Mouse (Mus musculus) mature B cell (primary cell): ENCODE data around the gene En1.

Source experiments
- in situ Hi-C: fragments of 300-500 bp; cut with MboI; formaldehyde crosslinking; loops from 2 replicates; pipeline ENCODE4 v1.14.3; 2019

The En1 gene

GRCm38 (mm10) chr1:120602031-120602730, at the start of gene En1:
TSS of gene En1 (plus strand) at chr1:120602418.
- in situ Hi-C loops = no loop called here

DNA sequence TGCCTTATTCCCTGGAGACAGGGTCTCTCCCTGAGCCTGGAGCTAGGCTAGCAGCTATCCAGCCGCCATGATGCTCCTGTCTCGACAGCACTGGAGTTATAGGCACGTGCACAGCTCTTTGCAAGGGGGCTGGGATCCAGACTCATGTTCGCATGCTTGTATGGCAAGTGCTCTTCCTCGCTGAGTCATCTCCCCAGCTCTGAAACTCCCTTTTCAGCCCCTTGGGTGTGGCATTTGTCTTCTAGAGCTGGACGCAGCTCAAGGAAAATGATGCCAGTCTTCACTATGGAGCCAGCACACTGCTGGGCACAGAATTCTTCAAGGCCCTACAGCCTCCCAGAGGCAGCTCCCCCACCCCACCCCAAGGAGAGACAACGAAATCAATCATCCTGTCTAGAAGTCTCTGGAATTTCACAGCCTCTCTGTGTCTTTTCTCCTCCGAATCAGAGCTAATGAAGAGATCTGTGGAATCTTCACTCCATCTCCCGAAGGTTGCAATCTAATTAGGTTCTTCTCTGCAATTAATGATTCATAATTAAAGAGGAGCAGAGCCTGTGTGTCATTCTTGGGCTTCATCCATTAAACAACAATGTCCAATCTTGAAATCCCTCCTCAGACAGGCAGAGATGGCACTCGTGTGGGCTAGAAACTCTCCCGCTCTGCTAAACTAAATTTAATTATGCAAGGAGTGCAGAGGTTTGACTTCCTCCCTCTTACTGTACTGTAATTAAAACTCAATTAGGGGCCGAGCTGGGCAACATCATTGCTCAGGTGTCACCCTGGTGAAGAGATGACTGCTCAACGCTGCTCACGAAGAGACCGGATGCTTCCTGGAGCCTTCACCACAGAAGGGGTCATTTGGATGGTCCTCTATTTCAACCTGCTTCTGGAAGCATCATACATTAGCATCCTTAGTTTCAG, 45.0 kb upstream of the En1 start:
- in situ Hi-C loops = no loop called here

- in situ Hi-C loops = no loop called here
Observed at GRCm38 (mm10) chr1:120558341-120559285, 43.6 kb upstream of the En1 start.

DNA sequence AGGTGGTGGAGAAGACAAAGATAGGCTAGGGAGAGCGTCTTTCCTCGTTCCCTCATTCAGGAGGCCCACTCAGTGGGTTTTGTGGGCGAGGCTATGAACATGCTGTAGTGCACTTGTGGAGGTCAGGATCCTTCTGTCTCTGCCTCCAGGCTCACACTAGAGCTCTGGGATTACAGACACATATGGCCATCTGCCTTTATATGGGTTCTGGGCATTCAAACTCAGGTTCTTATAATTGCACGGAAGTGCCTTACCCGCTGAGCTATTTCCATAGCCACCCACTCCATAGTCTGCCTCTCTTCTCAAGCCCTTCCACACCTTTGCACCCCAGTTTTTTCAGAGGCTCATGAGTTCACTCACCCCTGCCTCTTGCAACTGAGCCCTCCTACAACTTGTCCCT, 42.3 kb upstream of the En1 start:
- in situ Hi-C loops = no loop called here

DNA sequence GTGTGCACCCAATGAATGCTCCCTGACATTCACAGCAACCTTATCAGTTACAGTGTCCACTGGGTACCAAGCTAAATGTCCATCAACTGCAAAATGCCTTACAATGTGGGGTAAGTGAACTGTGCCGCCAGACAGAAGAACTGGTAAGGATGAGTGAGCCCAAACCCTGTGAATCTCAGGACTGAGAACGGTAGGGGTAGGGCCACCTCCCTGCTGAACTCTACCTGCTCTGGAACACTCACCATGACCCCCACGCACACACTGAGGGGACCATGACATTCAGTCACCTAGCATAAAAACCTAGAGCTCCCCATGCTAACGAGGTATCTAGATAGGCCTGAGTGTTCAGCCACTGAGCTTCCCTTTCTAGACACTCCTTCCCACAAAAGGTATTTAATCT, 20.9 kb upstream of the En1 start:
- in situ Hi-C loops = loop anchor here (25.0 kb wide), 1 partner anchor 831 kb away; no protein-coding TSS in a partner anchor

GRCm38 (mm10) chr1:120585481-120585880, 16.7 kb upstream of the En1 start:
- in situ Hi-C loops = loop anchor here (25.0 kb wide), 1 partner anchor 827 kb away; no protein-coding TSS in a partner anchor

GRCm38 (mm10) chr1:120586500-120587110, 15.6 kb upstream of the En1 start:
- in situ Hi-C loops = loop anchor here (25.0 kb wide), 1 partner anchor 826 kb away; no protein-coding TSS in a partner anchor

- in situ Hi-C loops = loop anchor here (25.0 kb wide), 1 partner anchor 825 kb away; no protein-coding TSS in a partner anchor
Observed at GRCm38 (mm10) chr1:120587431-120587830, 14.8 kb upstream of the En1 start.

DNA sequence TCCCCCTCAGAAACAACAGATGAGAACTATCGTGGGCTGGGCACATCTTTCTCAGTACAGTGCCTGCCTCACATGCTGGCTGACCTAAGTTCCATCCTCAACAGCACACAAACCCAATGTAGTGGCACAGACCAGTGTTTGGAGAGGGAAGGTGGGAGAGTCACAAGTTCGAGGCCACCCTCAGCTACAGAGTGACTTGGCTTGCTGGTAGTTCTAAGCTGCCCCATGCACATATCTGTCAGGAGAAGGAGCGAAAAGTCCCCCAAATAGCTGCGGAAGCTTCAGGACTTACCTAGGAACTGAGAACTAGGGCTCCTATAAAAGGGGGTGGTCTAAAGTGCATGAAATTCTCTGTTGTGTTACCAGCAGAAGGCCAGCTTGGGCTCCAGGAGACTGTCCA, 14.3 kb upstream of the En1 start:
- in situ Hi-C loops = loop anchor here (25.0 kb wide), 1 partner anchor 824 kb away; no protein-coding TSS in a partner anchor

DNA sequence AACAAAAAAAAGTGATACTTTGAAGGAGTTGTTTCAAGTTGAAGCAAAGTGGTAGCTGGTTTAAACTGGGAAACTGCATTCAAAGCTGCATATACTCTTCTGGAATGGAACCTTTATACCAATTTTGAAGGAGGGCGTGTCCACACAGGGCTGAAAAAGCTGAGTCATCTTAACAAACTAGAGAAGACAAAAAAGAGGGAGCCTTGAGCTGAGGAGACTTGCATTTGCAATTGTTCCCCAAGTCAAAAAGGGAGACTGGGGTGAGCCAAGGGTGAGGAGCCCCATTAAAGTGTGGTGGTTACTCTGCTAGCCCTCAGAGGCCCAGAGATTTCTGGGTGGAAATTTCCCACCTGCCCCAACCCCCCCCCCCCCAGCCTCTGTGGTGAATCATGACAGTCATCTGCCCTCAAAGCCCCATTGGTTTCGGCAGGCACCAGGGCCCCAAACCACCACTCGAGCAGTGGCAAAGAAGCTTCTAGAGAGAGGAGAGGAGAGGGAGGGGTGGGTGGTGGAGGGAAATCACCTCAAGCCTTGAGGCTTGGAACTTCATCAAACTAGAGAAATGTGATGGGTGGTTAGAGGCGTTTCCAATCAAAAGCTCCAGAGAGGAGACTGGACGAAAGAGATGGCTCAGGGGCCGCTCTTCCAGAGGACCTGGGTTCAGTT, 13.7 kb upstream of the En1 start:
- in situ Hi-C loops = loop anchor here (25.0 kb wide), 1 partner anchor 824 kb away; no protein-coding TSS in a partner anchor

- in situ Hi-C loops = loop anchor here (25.0 kb wide), 1 partner anchor 819 kb away; no protein-coding TSS in a partner anchor
Observed at GRCm38 (mm10) chr1:120593236-120593919, 8.8 kb upstream of the En1 start.

DNA sequence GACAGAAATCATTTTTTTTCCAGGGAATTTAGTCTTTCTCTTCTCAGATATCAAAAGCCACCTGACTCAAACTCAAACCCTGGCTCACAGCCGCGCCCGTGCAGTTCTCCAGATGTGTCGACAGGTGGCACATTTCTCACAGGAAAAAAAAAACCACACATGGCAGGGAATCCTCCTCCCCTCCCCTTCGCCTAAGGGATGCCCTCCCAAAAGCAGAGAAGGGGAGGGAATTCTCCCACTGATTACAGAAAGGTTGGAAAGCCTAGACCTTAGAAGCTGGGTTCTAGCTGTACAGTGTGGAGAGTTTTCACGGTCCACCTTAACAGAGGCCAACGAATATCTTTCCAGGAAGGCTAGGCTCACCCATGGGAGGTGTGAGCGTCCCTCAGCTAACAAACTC, 7.6 kb upstream of the En1 start:
- in situ Hi-C loops = loop anchor here (25.0 kb wide), 1 partner anchor 818 kb away; no protein-coding TSS in a partner anchor

- in situ Hi-C loops = loop anchor here (25.0 kb wide), 1 partner anchor 817 kb away; no protein-coding TSS in a partner anchor
Observed at GRCm38 (mm10) chr1:120595471-120596240, 6.6 kb upstream of the En1 start.

DNA sequence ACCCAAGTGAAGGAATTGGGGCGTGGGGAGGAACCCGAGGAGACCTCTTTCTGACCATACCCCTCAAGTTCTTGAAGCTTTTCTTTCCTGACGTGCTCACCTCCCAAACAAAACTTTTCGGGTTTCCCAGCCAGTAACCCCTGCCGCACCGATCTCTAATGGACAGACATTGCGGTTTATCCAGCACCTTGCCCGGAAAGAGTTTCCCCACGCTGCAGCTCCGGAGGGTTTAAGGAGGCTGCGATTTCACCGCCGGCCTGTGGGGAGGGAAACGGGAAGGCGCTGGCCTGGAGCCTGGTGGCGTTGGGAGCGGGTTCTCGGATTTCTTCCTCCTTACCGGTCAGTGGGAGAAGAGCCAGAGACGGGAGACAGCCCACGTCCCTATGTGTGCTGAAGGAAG, 5.9 kb upstream of the En1 start:
- in situ Hi-C loops = loop anchor here (25.0 kb wide), 1 partner anchor 816 kb away; no protein-coding TSS in a partner anchor

DNA sequence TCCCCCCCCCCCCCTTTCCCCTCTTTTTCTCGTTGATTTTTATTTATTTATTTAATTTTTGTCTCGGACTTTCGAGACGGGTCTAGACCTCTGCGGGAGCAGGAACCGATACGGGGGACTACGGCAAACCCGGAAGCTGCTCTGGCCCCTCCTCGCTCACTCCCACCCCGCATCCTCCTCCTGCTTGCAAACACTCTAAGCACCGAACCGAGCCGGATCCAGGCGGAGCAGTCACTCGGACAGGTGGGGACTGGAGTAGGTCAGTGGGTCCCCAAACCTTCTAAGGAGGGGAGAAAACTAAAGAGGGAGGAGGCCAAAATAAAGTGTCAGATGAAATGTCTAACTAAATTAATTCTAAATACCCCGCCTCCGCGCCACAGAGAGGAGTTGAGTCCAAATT, 5.4 kb upstream of the En1 start:
- in situ Hi-C loops = loop anchor here (25.0 kb wide), 1 partner anchor 816 kb away; no protein-coding TSS in a partner anchor

GRCm38 (mm10) chr1:120597271-120597670, 4.9 kb upstream of the En1 start:
- in situ Hi-C loops = loop anchor here (25.0 kb wide), 1 partner anchor 815 kb away; no protein-coding TSS in a partner anchor

- in situ Hi-C loops = loop anchor here (25.0 kb wide), 1 partner anchor 814 kb away; no protein-coding TSS in a partner anchor
Observed at GRCm38 (mm10) chr1:120598196-120598940, 3.9 kb upstream of the En1 start.
